Mouse (Mus musculus): ENCODE data around the gene 1700123O20Rik. TPM values are rescaled to one million over a fixed set of nuclear protein-coding genes. Genes with fewer than 3 reads are reported as not detected.

1700123O20Rik gene
- 78.0 and 79.0 TPM in 2 replicates for polyA plus RNA-seq (2015; fragmentation: Nextera tagmentation; extraction: Ambion mirVana)

GRCm38 (mm10) chr14:54686063-54686521 lies at the start of gene 1700123O20Rik:
1700123O20Rik (plus strand) TSS chr14:54686216.
- ATAC-seq (ENCODE audit: low FRiP score) = peak; percentile 80
- WGBS = under 1% methylated on average over 41 of the region's 41 CpGs
- Histone ChIP-seq H3K9me3 (no peaks in the 10 kb centered on the region), H3K9ac (peak within 1 kb of the TSS; percentile 94), H3K4me2 (peak within 1 kb of the TSS; percentile 75), H3K4me1 (replicated peaks) (peaks cover 41% of the 10 kb centered on the region), H3K27me3 (no peaks in the 10 kb centered on the region), H3K4me3 (peak within 1 kb of the TSS; percentile 76), H3K27ac (peak within 1 kb of the TSS; percentile 96), H3K36me3 (peaks cover 33% of the 10 kb centered on the region)

- 50% methylated on average over 8 of the region's 8 CpGs for WGBS
- H3K9ac ChIP-seq = no peak overlapping the region
- H3K27me3 ChIP-seq = no peaks in the 10 kb centered on the region
- H3K4me2 ChIP-seq = no peak overlapping the region
- no peak overlapping the region for H3K27ac ChIP-seq
- peaks cover 64% of the 10 kb centered on the region for H3K36me3 ChIP-seq
- no peaks in the 10 kb centered on the region for H3K9me3 ChIP-seq
- no peak for ATAC-seq (ENCODE audit: low FRiP score)
- H3K4me1 ChIP-seq (replicated peaks) = peaks cover 36% of the 10 kb centered on the region
- H3K4me3 ChIP-seq = no peak overlapping the region
These were observed 49.1 kb upstream of the 1700123O20Rik start for GRCm38 (mm10) chr14:54636954-54637353.

- Histone ChIP-seq H3K27me3 (no peaks in the 10 kb centered on the region), H3K9me3 (no peaks in the 10 kb centered on the region), H3K4me2 (no peak overlapping the region), H3K4me1 (replicated peaks) (peaks cover 40% of the 10 kb centered on the region), H3K4me3 (no peak overlapping the region), H3K9ac (peak overlapping the region; percentile 98), H3K36me3 (peaks cover 63% of the 10 kb centered on the region), H3K27ac (no peak overlapping the region)
- 84% methylated on average over 5 of the region's 5 CpGs for WGBS
- no peak for ATAC-seq (ENCODE audit: low FRiP score)
These were observed 47.8 kb upstream of the 1700123O20Rik start for GRCm38 (mm10) chr14:54638210-54638609.

- Histone ChIP-seq H3K9ac (peak overlapping the region; percentile 98), H3K27ac (0 out of 2 replicates have a peak overlapping the region, but pooled peaks have one; percentile 92), H3K4me2 (peak overlapping the region; percentile 92), H3K27me3 (no peaks in the 10 kb centered on the region), H3K4me3 (peak overlapping the region; percentile 80), H3K4me1 (replicated peaks) (peaks cover 36% of the 10 kb centered on the region), H3K36me3 (peaks cover 64% of the 10 kb centered on the region), H3K9me3 (no peaks in the 10 kb centered on the region)
- 18% methylated on average over 4 of the region's 4 CpGs for WGBS
- ATAC-seq (ENCODE audit: low FRiP score) = no peak
These were observed 45.9 kb upstream of the 1700123O20Rik start for GRCm38 (mm10) chr14:54640121-54640520.

GRCm38 (mm10) chr14:54640946-54641304 lies 45.1 kb upstream of the 1700123O20Rik start, which contains the start of gene Gm17606:
Gm17606 (plus strand) TSS chr14:54640952.
- no peak for ATAC-seq (ENCODE audit: low FRiP score)
- WGBS = 0% methylated on average over 27 of the region's 28 CpGs
- Histone ChIP-seq H3K4me2 (peak within 1 kb of the TSS; percentile 92), H3K27me3 (no peaks in the 10 kb centered on the region), H3K27ac (peak within 1 kb of the TSS; percentile 92), H3K4me3 (peak within 1 kb of the TSS; percentile 80), H3K9me3 (no peaks in the 10 kb centered on the region), H3K9ac (peak within 1 kb of the TSS; percentile 98), H3K4me1 (replicated peaks) (peaks cover 36% of the 10 kb centered on the region), H3K36me3 (peaks cover 68% of the 10 kb centered on the region)

GRCm38 (mm10) chr14:54641305-54641969 lies 44.6 kb upstream of the 1700123O20Rik start, which contains the start of gene Cdh24:
Cdh24 (minus strand) TSS chr14:54641364.
- Histone ChIP-seq H3K9me3 (no peaks in the 10 kb centered on the region), H3K27ac (peak within 1 kb of the TSS; percentile 92), H3K36me3 (peaks cover 68% of the 10 kb centered on the region), H3K4me3 (peak within 1 kb of the TSS; percentile 80), H3K4me2 (peak within 1 kb of the TSS; percentile 92), H3K27me3 (no peaks in the 10 kb centered on the region), H3K4me1 (replicated peaks) (peaks cover 36% of the 10 kb centered on the region), H3K9ac (peak within 1 kb of the TSS; percentile 98)
- peak; percentile 93 for ATAC-seq (ENCODE audit: low FRiP score)
- under 1% methylated on average over 45 of the region's 52 CpGs for WGBS

- peak overlapping the region; percentile 92 for H3K27ac ChIP-seq
These were observed 43.6 kb upstream of the 1700123O20Rik start for GRCm38 (mm10) chr14:54642224-54642944.

GRCm38 (mm10) chr14:54643011-54643410 lies 43.0 kb upstream of the 1700123O20Rik start:
- no peaks in the 10 kb centered on the region for H3K9me3 ChIP-seq
- peaks cover 68% of the 10 kb centered on the region for H3K36me3 ChIP-seq
- no peak overlapping the region for H3K4me2 ChIP-seq
- 0 out of 2 replicates have a peak overlapping the region, but pooled peaks have one; percentile 2 for H3K9ac ChIP-seq
- no peak for ATAC-seq (ENCODE audit: low FRiP score)
- no peak overlapping the region for H3K27ac ChIP-seq
- no peak overlapping the region for H3K4me3 ChIP-seq
- H3K4me1 ChIP-seq (replicated peaks) = peaks cover 34% of the 10 kb centered on the region
- 87% methylated on average over 2 of the region's 2 CpGs for WGBS
- H3K27me3 ChIP-seq = no peaks in the 10 kb centered on the region

More at GRCm38 (mm10) chr14:54642224-54642944, 43.6 kb upstream of the 1700123O20Rik start:
- Histone ChIP-seq H3K9me3 (no peaks in the 10 kb centered on the region), H3K4me2 (no peak overlapping the region), H3K27me3 (no peaks in the 10 kb centered on the region), H3K9ac (no peak overlapping the region), H3K4me1 (replicated peaks) (peaks cover 36% of the 10 kb centered on the region), H3K36me3 (peaks cover 68% of the 10 kb centered on the region), H3K4me3 (0 out of 2 replicates have a peak overlapping the region, but pooled peaks have one; percentile 80)
- no peak for ATAC-seq (ENCODE audit: low FRiP score)
- WGBS = 82% methylated on average over 25 of the region's 25 CpGs

GRCm38 (mm10) chr14:54644294-54644693 lies 41.7 kb upstream of the 1700123O20Rik start:
- no peaks in the 10 kb centered on the region for H3K27me3 ChIP-seq
- no peak overlapping the region for H3K27ac ChIP-seq
- peaks cover 34% of the 10 kb centered on the region for H3K4me1 ChIP-seq (replicated peaks)
- no peak overlapping the region for H3K4me2 ChIP-seq
- H3K36me3 ChIP-seq = peaks cover 70% of the 10 kb centered on the region
- WGBS = 93% methylated on average over 9 of the region's 9 CpGs
- no peak for ATAC-seq (ENCODE audit: low FRiP score)
- H3K9ac ChIP-seq = no peak overlapping the region
- no peaks in the 10 kb centered on the region for H3K9me3 ChIP-seq
- no peak overlapping the region for H3K4me3 ChIP-seq

GRCm38 (mm10) chr14:54646455-54646854 lies 39.6 kb upstream of the 1700123O20Rik start:
- no peak overlapping the region for H3K4me3 ChIP-seq
- ATAC-seq (ENCODE audit: low FRiP score) = no peak
- no peaks in the 10 kb centered on the region for H3K9me3 ChIP-seq
- peaks cover 39% of the 10 kb centered on the region for H3K4me1 ChIP-seq (replicated peaks)
- peaks cover 89% of the 10 kb centered on the region for H3K36me3 ChIP-seq
- 93% methylated on average over 17 of the region's 17 CpGs for WGBS
- H3K27me3 ChIP-seq = no peaks in the 10 kb centered on the region
- H3K9ac ChIP-seq = no peak overlapping the region
- no peak overlapping the region for H3K4me2 ChIP-seq
- H3K27ac ChIP-seq = no peak overlapping the region

GRCm38 (mm10) chr14:54646898-54647636 lies 38.9 kb upstream of the 1700123O20Rik start:
- 93% methylated on average over 8 of the region's 8 CpGs for WGBS
- H3K4me1 ChIP-seq (replicated peaks) = peaks cover 43% of the 10 kb centered on the region
- H3K9ac ChIP-seq = no peak overlapping the region
- ATAC-seq (ENCODE audit: low FRiP score) = no peak
- H3K4me3 ChIP-seq = no peak overlapping the region
- H3K27me3 ChIP-seq = no peaks in the 10 kb centered on the region
- no peak overlapping the region for H3K27ac ChIP-seq
- H3K36me3 ChIP-seq = peaks cover 92% of the 10 kb centered on the region
- H3K9me3 ChIP-seq = no peaks in the 10 kb centered on the region
- no peak overlapping the region for H3K4me2 ChIP-seq

GRCm38 (mm10) chr14:54647900-54648299 lies 38.1 kb upstream of the 1700123O20Rik start:
- H3K4me3 ChIP-seq = no peak overlapping the region
- H3K9ac ChIP-seq = no peak overlapping the region
- ATAC-seq (ENCODE audit: low FRiP score) = no peak
- peaks cover 46% of the 10 kb centered on the region for H3K4me1 ChIP-seq (replicated peaks)
- no peaks in the 10 kb centered on the region for H3K9me3 ChIP-seq
- H3K27me3 ChIP-seq = no peaks in the 10 kb centered on the region
- 83% methylated on average over 4 of the region's 4 CpGs for WGBS
- peaks cover 84% of the 10 kb centered on the region for H3K36me3 ChIP-seq
- no peak overlapping the region for H3K27ac ChIP-seq
- no peak overlapping the region for H3K4me2 ChIP-seq

All from hindbrain, embryonic 13.5 days (tissue).